Mouse (Mus musculus) embryonic fibroblast, embryonic 13.5 days (primary cell): ENCODE results near the gene Dusp12.

Source experiments
- CTCF ChIP-seq: IDR thresholded peaks from 2 replicates; pipeline ENCODE4 v1.5.1; 2011; ENCODE audit warnings: mild to moderate bottlenecking, control low read depth, low read length, moderate library complexity, borderline replicate concordance; ENCODE audit not compliant: insufficient read depth
- POLR2A ChIP-seq: IDR thresholded peaks from 2 replicates; pipeline ENCODE4 v1.6.1; 2011; ENCODE audit warnings: low read depth, mild to moderate bottlenecking, control low read depth, low read length, moderate library complexity

- no peak for TF ChIP-seq POLR2A
- TF ChIP-seq CTCF, result no peak
Measured at GRCm38 (mm10) chr1:170927378-170927777, 42.0 kb upstream of the Dusp12 start, which contains the start of gene Fcrla.
